Comparison of ENCODE assay signal across 23 mouse cellular contexts in genomic region chr5:3968415-3968814, GRCm38 (mm10).
"Had no signal": no experiment of that assay in that cellular context is flagged by ENCODE, and none has a peak within 500 bp of the region (broad histone marks: within the 10 kb centered on the region; RNA-seq: fewer than 3 reads in every experiment).

No protein-coding gene starts in this region.

- ATAC-seq: intestine, embryonic 16.5 days; liver, embryonic 12.5 days; midbrain, embryonic 15.5 days had no signal

- H3K27ac ChIP-seq: limb, embryonic 10.5 days; limb, embryonic 13.5 days; liver, embryonic 12.5 days; liver, embryonic 15.5 days; lung, embryonic 15.5 days; midbrain, embryonic 12.5 days; midbrain, embryonic 15.5 days; neural tube, embryonic 13.5 days; stomach, embryonic 15.5 days had no signal

- H3K4me1 ChIP-seq: limb, embryonic 10.5 days; limb, embryonic 13.5 days; liver, embryonic 12.5 days; liver, embryonic 15.5 days; lung, embryonic 15.5 days; midbrain, embryonic 12.5 days; midbrain, embryonic 15.5 days; neural tube, embryonic 13.5 days; stomach, embryonic 15.5 days had no signal

- H3K4me3 ChIP-seq: limb, embryonic 10.5 days; limb, embryonic 13.5 days; liver, embryonic 12.5 days; liver, embryonic 15.5 days; lung, embryonic 15.5 days; midbrain, embryonic 12.5 days; midbrain, embryonic 15.5 days; myocyte; neural tube, embryonic 13.5 days; stomach, embryonic 15.5 days had no signal

- DNase-seq: kidney, adult 18-20 months; kidney, adult 9 months; kidney, postnatal 14 days; kidney, postnatal 4 days; liver; lung, adult 18-20 months; lung, postnatal 10 days; right cerebral cortex, adult 18-20 months; right cerebral cortex, postnatal 14 days; right cerebral cortex, postnatal 4 days; thymus, adult 18-20 months; thymus, postnatal 25 days had no signal

- H3K27me3 ChIP-seq: limb, embryonic 13.5 days; liver, embryonic 12.5 days; liver, embryonic 15.5 days; lung, embryonic 15.5 days; midbrain, embryonic 12.5 days; midbrain, embryonic 15.5 days; neural tube, embryonic 13.5 days; stomach, embryonic 15.5 days had no signal
